Mouse (Mus musculus) hindbrain, embryonic 14.5 days (tissue): ENCODE data around the gene Ankrd13a. TPM values are rescaled to one million over a fixed set of nuclear protein-coding genes. Genes with fewer than 3 reads are reported as not detected.

Experiments
- ATAC-seq: fragments of 200-750 bp; cut with Nextera tagmentation; 2 replicates; pipeline ENCODE4 v1.8.0; 2017; ENCODE audit warnings: moderate number of reproducible peaks, mild to moderate bottlenecking, moderate TSS enrichment, moderate library complexity; ENCODE audit not compliant: low FRiP score
- DNase-seq: peaks from one replicate; pipeline ENCODE4 v3.0.0-alpha.2; 2015; ENCODE audit warnings: low spot score
- H3K27ac ChIP-seq: fragments of 300-500 bp; sonication (generic); 2 replicates; pipeline ENCODE4 v1.5.1; 2014; ENCODE audit warnings: mild to moderate bottlenecking, moderate library complexity
- H3K27me3 ChIP-seq: fragments of 300-500 bp; sonication (generic); 2 replicates; pipeline ENCODE4 v1.6.1; 2014; ENCODE audit warnings: mild to moderate bottlenecking, low read length, mixed read lengths; ENCODE audit not compliant: control insufficient read depth, insufficient read depth
- H3K36me3 ChIP-seq: fragments of 300-500 bp; sonication (generic); replicated peaks from 2 replicates; pipeline ENCODE4 v1.6.1; 2014; ENCODE audit not compliant: control insufficient read depth, insufficient read depth
- H3K4me1 ChIP-seq: fragments of 300-500 bp; sonication (generic); replicated peaks from 2 replicates; pipeline ENCODE4 v1.6.1; 2014; ENCODE audit warnings: antibody characterized with exemption, low read length, mixed read lengths; ENCODE audit not compliant: control insufficient read depth, insufficient read depth
- H3K4me2 ChIP-seq: fragments of 300-500 bp; sonication (generic); replicated peaks from 2 replicates; pipeline ENCODE4 v1.6.1; 2014; ENCODE audit warnings: mild to moderate bottlenecking, moderate library complexity
- H3K4me3 ChIP-seq: fragments of 300-500 bp; sonication (generic); replicated peaks from 2 replicates; pipeline ENCODE4 v1.5.1; 2014; ENCODE audit warnings: mild to moderate bottlenecking, low read length
- H3K9ac ChIP-seq: fragments of 300-500 bp; sonication (generic); 2 replicates; pipeline ENCODE4 v1.6.1; 2014
- H3K9me3 ChIP-seq: fragments of 300-500 bp; sonication (generic); 2 replicates; pipeline ENCODE4 v1.6.1; 2016; ENCODE audit warnings: low read length; ENCODE audit not compliant: control insufficient read depth
- WGBS: fragments of 180-500 bp; shearing (Covaris S2); extraction: QIAGEN DNeasy Blood & Tissue Kit; methylation state at CpG from one replicate; pipeline ENCODE4 v1.1.7; 2014; 5-methylcytosine and 5-hydroxymethylcytosine counted together
- polyA plus RNA-seq: library from polyadenylated mRNA; unstranded; fragments of >200 nt; fragmentation: Nextera tagmentation; extraction: Ambion mirVana; gene quantifications from 2 replicates; pipeline ENCODE4 v1.2.1, GENCODE M21; 2014

Gene Ankrd13a
- polyA plus RNA-seq, 1 experiment from 2014 or later: 45.5 TPM

- no peak for ATAC-seq
- Histone ChIP-seq H3K9ac (no peak overlapping the region), H3K4me1 (no peaks in the 10 kb centered on the region; the same call in 1 of the 2 replicates), H3K9me3 (no peaks in the 10 kb centered on the region), H3K4me3 (no peak overlapping the region), H3K27ac (no peak overlapping the region), H3K36me3 (peaks cover 99% of the 10 kb centered on the region), H3K4me2 (no peak overlapping the region), H3K27me3 (no peaks in the 10 kb centered on the region)
- WGBS: 94% methylated on average over 13 of the region's 13 CpGs
- no peak for DNase-seq
Measured at GRCm38 (mm10) chr5:114803231-114803630, 28.8 kb downstream of the Ankrd13a start.

GRCm38 (mm10) chr5:114804335-114804734 lies 29.9 kb downstream of the Ankrd13a start:
- Histone ChIP-seq H3K4me3 (no peak overlapping the region), H3K27me3 (no peaks in the 10 kb centered on the region), H3K4me1 (no peaks in the 10 kb centered on the region; the same call in 1 of the 2 replicates), H3K36me3 (peaks cover 99% of the 10 kb centered on the region), H3K9me3 (no peaks in the 10 kb centered on the region), H3K4me2 (no peak overlapping the region), H3K9ac (no peak overlapping the region), H3K27ac (no peak overlapping the region)
- DNase-seq: no peak
- whole genome bisulfite sequencing: 77% methylated on average over 13 of the region's 13 CpGs
- ATAC-seq: no peak

GRCm38 (mm10) chr5:114804958-114805357 lies 30.5 kb downstream of the Ankrd13a start:
- no peak overlapping the region for H3K27ac ChIP-seq
- H3K4me2 ChIP-seq: no peak overlapping the region
- DNase-seq (no peak), ATAC-seq (no peak)
- peaks cover 99% of the 10 kb centered on the region for H3K36me3 ChIP-seq
- H3K27me3 ChIP-seq: no peaks in the 10 kb centered on the region
- no peaks in the 10 kb centered on the region for H3K9me3 ChIP-seq
- no peak overlapping the region for H3K9ac ChIP-seq
- H3K4me3 ChIP-seq: no peak overlapping the region
- 32% methylated on average over 3 of the region's 3 CpGs for WGBS
- H3K4me1 ChIP-seq: no peaks in the 10 kb centered on the region; the same call in 1 of the 2 replicates

- Histone ChIP-seq H3K4me3 (no peak overlapping the region), H3K4me2 (no peak overlapping the region), H3K9ac (no peak overlapping the region), H3K4me1 (no peaks in the 10 kb centered on the region; the same call in 1 of the 2 replicates), H3K27me3 (no peaks in the 10 kb centered on the region), H3K9me3 (no peaks in the 10 kb centered on the region), H3K27ac (no peak overlapping the region), H3K36me3 (peaks cover 99% of the 10 kb centered on the region)
- no peak for ATAC-seq
- DNase-seq: no peak
- WGBS: 66% methylated on average over 15 of the region's 15 CpGs
Measured at GRCm38 (mm10) chr5:114805436-114806350, 31.2 kb downstream of the Ankrd13a start.

GRCm38 (mm10) chr5:114806636-114807035 lies 32.2 kb downstream of the Ankrd13a start:
- Histone ChIP-seq H3K27ac (no peak overlapping the region), H3K4me3 (no peak overlapping the region), H3K9ac (no peak overlapping the region), H3K4me2 (no peak overlapping the region), H3K27me3 (no peaks in the 10 kb centered on the region), H3K9me3 (no peaks in the 10 kb centered on the region), H3K4me1 (peaks cover 3% of the 10 kb centered on the region; the same call in 1 of the 2 replicates), H3K36me3 (peaks cover 92% of the 10 kb centered on the region)
- ATAC-seq (no peak), DNase-seq (no peak)
- WGBS: 84% methylated on average over 8 of the region's 8 CpGs

- Histone ChIP-seq H3K4me1 (peaks cover 7% of the 10 kb centered on the region; the same call in 1 of the 2 replicates), H3K9ac (no peak overlapping the region), H3K4me3 (no peak overlapping the region), H3K36me3 (peaks cover 88% of the 10 kb centered on the region), H3K27ac (no peak overlapping the region), H3K9me3 (no peaks in the 10 kb centered on the region), H3K27me3 (no peaks in the 10 kb centered on the region), H3K4me2 (no peak overlapping the region)
- 46% methylated on average over 9 of the region's 9 CpGs for WGBS
- no peak for DNase-seq
- no peak for ATAC-seq
Measured at GRCm38 (mm10) chr5:114807063-114807462, 32.6 kb downstream of the Ankrd13a start.

GRCm38 (mm10) chr5:114807468-114807867 lies 33.0 kb downstream of the Ankrd13a start:
- Histone ChIP-seq H3K27me3 (no peaks in the 10 kb centered on the region), H3K4me3 (no peak overlapping the region), H3K9ac (no peak overlapping the region), H3K4me2 (no peak overlapping the region), H3K9me3 (no peaks in the 10 kb centered on the region), H3K36me3 (peaks cover 84% of the 10 kb centered on the region), H3K4me1 (peaks cover 12% of the 10 kb centered on the region; the same call in 1 of the 2 replicates), H3K27ac (no peak overlapping the region)
- 28% methylated on average over 8 of the region's 8 CpGs for WGBS
- DNase-seq: no peak
- ATAC-seq: no peak

GRCm38 (mm10) chr5:114807893-114808292 lies 33.4 kb downstream of the Ankrd13a start:
- Histone ChIP-seq H3K4me2 (no peak overlapping the region), H3K27me3 (no peaks in the 10 kb centered on the region), H3K27ac (no peak overlapping the region), H3K4me3 (no peak overlapping the region), H3K4me1 (peaks cover 16% of the 10 kb centered on the region; the same call in 1 of the 2 replicates), H3K9me3 (no peaks in the 10 kb centered on the region), H3K36me3 (peaks cover 80% of the 10 kb centered on the region), H3K9ac (no peak overlapping the region)
- 70% methylated on average over 6 of the region's 6 CpGs for WGBS
- ATAC-seq: no peak
- no peak for DNase-seq

- WGBS: 88% methylated on average over 8 of the region's 8 CpGs
Measured at GRCm38 (mm10) chr5:114808385-114808784, 33.9 kb downstream of the Ankrd13a start.

More at GRCm38 (mm10) chr5:114808385-114808784, 33.9 kb downstream of the Ankrd13a start:
- no peak for ATAC-seq
- no peaks in the 10 kb centered on the region for H3K27me3 ChIP-seq
- no peak overlapping the region for H3K4me3 ChIP-seq
- no peaks in the 10 kb centered on the region for H3K9me3 ChIP-seq
- H3K36me3 ChIP-seq: peaks cover 75% of the 10 kb centered on the region
- H3K4me2 ChIP-seq: no peak overlapping the region
- H3K9ac ChIP-seq: no peak overlapping the region
- H3K4me1 ChIP-seq: peaks cover 17% of the 10 kb centered on the region; the same call in 1 of the 2 replicates
- no peak for DNase-seq
- no peak overlapping the region for H3K27ac ChIP-seq
